Mouse (Mus musculus): Measurements from ENCODE around the gene Kat7. TPM values are rescaled to one million over a fixed set of nuclear protein-coding genes. Genes with fewer than 3 reads are reported as not detected.
A peak's percentile ranks its signal among the peaks of the same experiment; 100 is the strongest.

Gene Kat7
- polyA plus RNA-seq, 1 experiment, result 93.1 TPM

DNA sequence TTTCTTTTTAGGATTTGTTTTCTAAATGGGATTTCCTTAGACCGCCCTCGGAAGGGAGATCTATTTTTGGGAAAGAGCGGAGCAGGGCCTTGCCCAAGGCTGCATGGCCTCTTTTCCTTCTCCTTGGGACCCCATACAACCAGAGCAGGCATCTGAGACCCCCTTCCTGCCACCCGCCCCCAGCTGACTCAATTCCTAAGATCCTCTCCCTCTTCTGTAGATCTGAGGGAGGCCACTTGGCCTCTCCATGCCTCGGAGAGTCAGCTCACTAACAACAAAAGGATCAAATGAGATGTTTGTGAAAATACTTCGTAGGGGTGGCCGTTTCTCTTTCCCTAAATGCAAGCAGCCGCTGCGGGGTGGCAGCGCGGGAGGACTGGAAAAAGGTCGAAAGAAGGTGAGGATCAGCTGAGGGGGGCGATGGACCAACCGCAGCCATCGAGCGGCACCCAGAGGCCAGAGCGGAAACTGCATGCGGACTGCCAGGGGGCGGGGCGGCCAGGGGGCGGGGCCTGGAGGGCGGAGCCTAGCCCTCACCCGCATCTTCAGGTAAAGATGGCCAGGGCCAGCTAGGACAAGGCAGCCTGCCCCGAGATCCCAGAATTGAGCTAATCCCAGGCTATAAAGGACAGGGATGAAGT lies 78.2 kb downstream of the Kat7 start:
- H3K27ac ChIP-seq (ENCODE audit: control insufficient read depth, insufficient read depth, low read depth, low read length), result no peak overlapping the region
- no peaks in the 10 kb centered on the region for H3K27me3 ChIP-seq (ENCODE audit: control insufficient read depth, insufficient read depth, low read length)
- TF ChIP-seq POLR2A (IDR thresholded peaks at IDR 0.05; ENCODE audit: control insufficient read depth, low read depth, low read length) (no peak), CTCF (IDR thresholded peaks at IDR 0.05; ENCODE audit: control insufficient read depth, insufficient read depth, insufficient replicate concordance, low read depth, low read length) (peak; percentile 83)
- peaks cover 10% of the 10 kb centered on the region for H3K4me1 ChIP-seq (ENCODE audit: control insufficient read depth, insufficient read depth, low read length)
- H3K4me3 ChIP-seq (ENCODE audit: control insufficient read depth, low read depth, low read length), result peak overlapping the region; percentile 62
- H3K36me3 ChIP-seq (ENCODE audit: control insufficient read depth, insufficient read depth, low read length), result no peaks in the 10 kb centered on the region

DNA sequence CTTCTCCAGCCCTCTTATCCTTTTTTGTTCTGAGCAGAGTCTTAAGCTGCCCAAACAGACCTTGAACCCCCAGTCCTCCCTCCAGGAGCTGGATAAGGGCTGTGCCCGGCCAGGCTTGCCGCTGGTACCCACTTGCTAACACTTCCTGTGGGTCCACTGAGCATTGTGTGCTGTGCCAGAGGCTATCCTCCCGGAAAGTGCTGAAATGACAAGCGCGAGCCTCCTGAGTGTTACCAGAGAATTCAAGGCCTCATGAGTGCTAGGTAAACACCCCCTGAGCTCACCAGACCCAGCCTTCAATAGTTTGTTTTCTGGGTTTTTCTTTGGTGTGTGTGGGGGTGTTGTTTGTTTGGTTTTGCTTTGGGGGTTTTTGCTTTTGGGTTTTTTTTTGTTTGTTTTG lies 82.6 kb downstream of the Kat7 start:
- Histone ChIP-seq H3K27me3 (ENCODE audit: control insufficient read depth, insufficient read depth, low read length) (no peaks in the 10 kb centered on the region), H3K4me1 (ENCODE audit: control insufficient read depth, insufficient read depth, low read length) (peaks cover 18% of the 10 kb centered on the region), H3K4me3 (ENCODE audit: control insufficient read depth, low read depth, low read length) (no peak overlapping the region), H3K27ac (ENCODE audit: control insufficient read depth, insufficient read depth, low read depth, low read length) (no peak overlapping the region), H3K36me3 (ENCODE audit: control insufficient read depth, insufficient read depth, low read length) (no peaks in the 10 kb centered on the region)
- TF ChIP-seq CTCF (IDR thresholded peaks at IDR 0.05; ENCODE audit: control insufficient read depth, insufficient read depth, insufficient replicate concordance, low read depth, low read length), result no peak
- no peak for TF ChIP-seq POLR2A (IDR thresholded peaks at IDR 0.05; ENCODE audit: control insufficient read depth, low read depth, low read length)

DNA sequence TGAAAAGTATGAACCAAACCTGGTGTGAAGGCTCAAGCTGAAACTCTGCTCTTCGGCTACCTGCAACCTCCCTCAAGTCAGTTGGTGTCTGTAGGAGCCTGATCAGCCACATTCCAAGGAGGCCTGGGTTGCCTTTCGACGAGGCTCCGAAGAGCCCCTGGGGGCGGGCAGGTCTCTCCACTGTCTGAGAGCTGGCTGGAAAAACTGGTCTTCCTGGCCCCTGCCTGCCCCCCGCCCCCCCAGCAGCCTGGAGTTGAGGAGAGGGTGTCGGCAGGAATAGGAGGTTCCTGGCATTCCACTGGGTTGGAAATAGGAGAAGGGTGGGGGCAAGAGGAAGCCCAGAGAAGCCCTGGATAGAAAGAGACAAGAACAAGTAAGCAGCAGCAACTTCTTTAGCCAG lies 84.6 kb downstream of the Kat7 start:
- Histone ChIP-seq H3K27ac (ENCODE audit: control insufficient read depth, insufficient read depth, low read depth, low read length) (no peak overlapping the region), H3K4me3 (ENCODE audit: control insufficient read depth, low read depth, low read length) (no peak overlapping the region), H3K36me3 (ENCODE audit: control insufficient read depth, insufficient read depth, low read length) (no peaks in the 10 kb centered on the region), H3K4me1 (ENCODE audit: control insufficient read depth, insufficient read depth, low read length) (peaks cover 9% of the 10 kb centered on the region), H3K27me3 (ENCODE audit: control insufficient read depth, insufficient read depth, low read length) (no peaks in the 10 kb centered on the region)
- TF ChIP-seq CTCF (IDR thresholded peaks at IDR 0.05; ENCODE audit: control insufficient read depth, insufficient read depth, insufficient replicate concordance, low read depth, low read length), result no peak
- TF ChIP-seq POLR2A (IDR thresholded peaks at IDR 0.05; ENCODE audit: control insufficient read depth, low read depth, low read length), result no peak

Other genes starting within 250 kb of the Kat7 start
- 1.5 and 2.2 TPM in 2 replicates for gene Itga3, start 233.4 kb downstream of the Kat7 start, polyA plus RNA-seq (2012; rRNA removed)
- gene Dlx3, start 190.1 kb downstream of the Kat7 start, polyA plus RNA-seq (2012; rRNA removed), result 0.04 TPM in 2 replicates
- 1.4 and 2.1 TPM in 2 replicates for gene Dlx4, start 164.0 kb downstream of the Kat7 start, polyA plus RNA-seq (2012; rRNA removed)
- not detected in 2 replicates for gene Tac4, start 48.7 kb downstream of the Kat7 start, polyA plus RNA-seq (2012; rRNA removed)
- gene Fam117a, start 26.8 kb upstream of the Kat7 start, polyA plus RNA-seq (2012; rRNA removed), result 16.7 TPM in 2 replicates
- 45.4 and 48.5 TPM in 2 replicates for gene Slc35b1, start 74.4 kb upstream of the Kat7 start, polyA plus RNA-seq (2012; rRNA removed)
- 17.9 and 19.6 TPM in 2 replicates for gene Spop, start 103.8 kb upstream of the Kat7 start, polyA plus RNA-seq (2012; rRNA removed)
- 1.9 and 2.0 TPM in 2 replicates for gene Nxph3, start 204.3 kb upstream of the Kat7 start, polyA plus RNA-seq (2012; rRNA removed)